Mouse (Mus musculus): ENCODE data around the gene Gnb3.
"Not testable (repeated sequence)": the region's sequence is repeated elsewhere in the genome, so short reads cannot be mapped to it uniquely, and the experiment has no call there.

The Gnb3 gene

GRCm38 (mm10) chr6:124814858-124815774 is 25.0 kb downstream of the Gnb3 start:
- Histone ChIP-seq H3K36me3 (ENCODE audit: control insufficient read depth, insufficient read depth, low read length, poor library complexity, severe bottlenecking) (no peaks in the 10 kb centered on the region; the same call in 1 of the 2 replicates), H3K27me3 (ENCODE audit: control insufficient read depth, insufficient read depth, low read length, poor library complexity, severe bottlenecking) (no peaks in the 10 kb centered on the region)
- DNase-seq (ENCODE audit: low read depth, low spot score): no peak

DNA sequence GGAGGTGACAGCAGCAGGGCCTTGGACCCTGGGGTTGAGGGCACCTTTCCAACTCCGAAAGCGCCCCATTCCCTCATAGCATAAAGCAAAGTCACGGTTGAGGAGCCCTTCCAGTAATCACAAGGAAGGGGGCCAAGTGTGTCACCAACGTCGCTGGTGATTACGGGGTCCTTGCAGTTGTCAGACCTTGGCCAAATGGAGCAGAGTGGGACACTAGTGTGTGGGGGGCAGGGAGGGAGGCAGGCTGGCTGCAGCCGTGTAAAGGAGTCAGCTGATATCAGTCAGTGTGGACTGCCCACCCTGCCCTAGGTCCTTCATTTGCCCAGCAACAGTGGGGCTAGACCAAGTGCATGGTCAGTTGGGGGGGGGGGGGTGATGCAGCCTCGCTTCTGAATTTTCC is 25.6 kb downstream of the Gnb3 start:
- no peaks in the 10 kb centered on the region; the same call in 1 of the 2 replicates for H3K36me3 ChIP-seq (ENCODE audit: control insufficient read depth, insufficient read depth, low read length, poor library complexity, severe bottlenecking)
- H3K27me3 ChIP-seq (ENCODE audit: control insufficient read depth, insufficient read depth, low read length, poor library complexity, severe bottlenecking): no peaks in the 10 kb centered on the region
- DNase-seq (ENCODE audit: low read depth, low spot score): no peak

- DNase-seq (ENCODE audit: low read depth, low spot score): peak; percentile 82
- H3K27me3 ChIP-seq (ENCODE audit: control insufficient read depth, insufficient read depth, low read length, poor library complexity, severe bottlenecking): no peaks in the 10 kb centered on the region
Measured at GRCm38 (mm10) chr6:124813933-124814332, 26.1 kb downstream of the Gnb3 start, which contains the start of gene Tpi1. Tpi1 (minus strand) TSS chr6:124814296.

GRCm38 (mm10) chr6:124813496-124813895 is 26.6 kb downstream of the Gnb3 start:
- no peaks in the 10 kb centered on the region for H3K36me3 ChIP-seq (ENCODE audit: control insufficient read depth, insufficient read depth, low read length, poor library complexity, severe bottlenecking)
- DNase-seq (ENCODE audit: low read depth, low spot score): peak; percentile 56
- no peaks in the 10 kb centered on the region for H3K27me3 ChIP-seq (ENCODE audit: control insufficient read depth, insufficient read depth, low read length, poor library complexity, severe bottlenecking)

More at GRCm38 (mm10) chr6:124813933-124814332, 26.1 kb downstream of the Gnb3 start, which contains the start of gene Tpi1:
- H3K36me3 ChIP-seq (ENCODE audit: control insufficient read depth, insufficient read depth, low read length, poor library complexity, severe bottlenecking): no peaks in the 10 kb centered on the region

- no peak for DNase-seq (ENCODE audit: low read depth, low spot score)
- no peaks in the 10 kb centered on the region for H3K27me3 ChIP-seq (ENCODE audit: control insufficient read depth, insufficient read depth, low read length, poor library complexity, severe bottlenecking)
- no peaks in the 10 kb centered on the region for H3K36me3 ChIP-seq (ENCODE audit: control insufficient read depth, insufficient read depth, low read length, poor library complexity, severe bottlenecking)
Measured at GRCm38 (mm10) chr6:124812848-124813247, 27.2 kb downstream of the Gnb3 start.

DNA sequence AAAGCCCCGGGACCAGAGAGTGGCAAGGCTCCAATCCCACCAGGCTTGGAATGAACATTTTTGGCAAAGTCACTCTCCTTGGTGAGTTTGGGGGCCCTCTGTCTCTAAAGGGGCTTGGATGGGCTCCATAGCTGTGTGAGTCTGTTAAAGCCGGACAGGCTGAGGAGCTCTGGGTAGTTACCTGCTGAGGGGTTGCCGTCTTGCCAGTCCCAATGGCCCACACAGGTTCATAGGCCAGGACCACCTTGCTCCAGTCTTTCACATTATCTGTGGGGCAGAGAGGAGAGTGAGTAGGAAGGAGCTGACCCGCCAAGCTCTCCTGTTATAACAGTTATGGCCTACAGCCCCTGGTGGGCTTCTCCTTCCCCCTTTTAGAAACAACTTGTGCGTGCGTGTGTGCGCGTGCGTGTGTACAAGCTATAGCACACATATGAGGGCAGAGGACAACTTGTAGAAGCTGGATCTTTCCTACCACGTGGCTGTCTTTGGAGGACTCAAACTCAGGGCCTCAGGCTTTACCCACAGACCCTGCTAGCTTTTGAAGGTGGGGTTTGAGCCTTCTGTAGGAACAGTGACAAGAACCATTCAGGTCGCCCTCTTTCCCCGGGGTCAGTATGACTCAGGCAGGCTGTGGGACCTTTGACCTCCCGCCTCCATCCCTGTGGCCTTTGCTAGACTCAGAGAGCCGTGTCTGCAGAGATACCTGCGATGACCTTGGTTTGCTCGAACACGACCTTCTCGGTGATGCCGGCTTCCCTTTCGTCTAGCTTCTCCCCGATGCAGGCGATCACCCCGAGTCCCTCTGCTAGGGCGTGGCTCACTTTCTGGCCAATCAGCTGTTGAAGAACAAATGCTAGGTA is 28.1 kb downstream of the Gnb3 start:
- no peak for DNase-seq (ENCODE audit: low read depth, low spot score)
- Histone ChIP-seq H3K27me3 (ENCODE audit: control insufficient read depth, insufficient read depth, low read length, poor library complexity, severe bottlenecking) (no peaks in the 10 kb centered on the region), H3K36me3 (ENCODE audit: control insufficient read depth, insufficient read depth, low read length, poor library complexity, severe bottlenecking) (no peaks in the 10 kb centered on the region)

- Histone ChIP-seq H3K36me3 (ENCODE audit: control insufficient read depth, insufficient read depth, low read length, poor library complexity, severe bottlenecking) (no peaks in the 10 kb centered on the region), H3K27me3 (ENCODE audit: control insufficient read depth, insufficient read depth, low read length, poor library complexity, severe bottlenecking) (no peaks in the 10 kb centered on the region)
- no peak for DNase-seq (ENCODE audit: low read depth, low spot score)
Measured at GRCm38 (mm10) chr6:124811403-124811665, 28.7 kb downstream of the Gnb3 start.

DNA sequence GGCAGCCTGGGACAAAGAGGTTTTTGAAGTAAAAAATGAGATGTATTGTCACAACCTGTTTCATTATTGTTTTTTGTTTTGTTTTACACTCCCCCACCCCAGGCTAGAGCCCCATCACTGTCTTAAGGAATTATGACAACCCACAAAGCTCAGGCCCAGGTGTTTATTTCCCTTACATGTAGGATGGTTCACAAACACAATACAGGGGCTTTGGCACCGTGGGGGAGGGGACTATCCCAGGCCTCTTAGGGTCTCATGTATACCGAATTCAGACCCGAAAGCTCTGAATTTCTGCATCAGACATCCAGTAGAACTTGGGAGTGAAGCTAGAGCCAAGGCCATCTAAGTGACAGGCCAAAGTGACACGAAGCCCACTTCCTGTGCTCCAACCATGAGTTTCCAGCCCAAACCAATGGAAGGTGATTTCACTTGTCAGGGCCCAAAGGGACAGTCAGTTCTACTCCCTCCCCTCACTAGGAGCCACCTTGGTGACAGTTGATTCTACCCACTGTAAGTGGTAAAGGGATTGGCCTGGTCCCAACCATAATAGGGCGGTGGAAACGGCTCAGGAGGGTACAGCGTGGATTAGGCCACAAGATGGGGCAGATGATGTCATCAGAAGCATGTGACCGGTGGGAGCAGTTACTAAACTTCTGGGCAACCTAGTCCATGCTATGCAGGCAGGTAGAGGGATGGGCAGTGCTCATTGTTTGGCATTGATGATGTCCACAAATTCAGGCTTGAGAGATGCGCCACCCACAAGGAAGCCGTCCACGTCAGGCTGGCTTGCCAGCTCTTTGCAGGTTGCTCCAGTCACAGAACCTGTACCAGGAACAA is 29.3 kb downstream of the Gnb3 start:
- H3K36me3 ChIP-seq (ENCODE audit: control insufficient read depth, insufficient read depth, low read length, poor library complexity, severe bottlenecking); H3K27me3 ChIP-seq (ENCODE audit: control insufficient read depth, insufficient read depth, low read length, poor library complexity, severe bottlenecking); DNase-seq (ENCODE audit: low read depth, low spot score): not testable (repeated sequence)

GRCm38 (mm10) chr6:124809775-124810538 is 30.1 kb downstream of the Gnb3 start:
- DNase-seq (ENCODE audit: low read depth, low spot score): no peak
- Histone ChIP-seq H3K36me3 (ENCODE audit: control insufficient read depth, insufficient read depth, low read length, poor library complexity, severe bottlenecking) (no peaks in the 10 kb centered on the region), H3K27me3 (ENCODE audit: control insufficient read depth, insufficient read depth, low read length, poor library complexity, severe bottlenecking) (no peaks in the 10 kb centered on the region; the same call in 1 of the 2 replicates)

DNA sequence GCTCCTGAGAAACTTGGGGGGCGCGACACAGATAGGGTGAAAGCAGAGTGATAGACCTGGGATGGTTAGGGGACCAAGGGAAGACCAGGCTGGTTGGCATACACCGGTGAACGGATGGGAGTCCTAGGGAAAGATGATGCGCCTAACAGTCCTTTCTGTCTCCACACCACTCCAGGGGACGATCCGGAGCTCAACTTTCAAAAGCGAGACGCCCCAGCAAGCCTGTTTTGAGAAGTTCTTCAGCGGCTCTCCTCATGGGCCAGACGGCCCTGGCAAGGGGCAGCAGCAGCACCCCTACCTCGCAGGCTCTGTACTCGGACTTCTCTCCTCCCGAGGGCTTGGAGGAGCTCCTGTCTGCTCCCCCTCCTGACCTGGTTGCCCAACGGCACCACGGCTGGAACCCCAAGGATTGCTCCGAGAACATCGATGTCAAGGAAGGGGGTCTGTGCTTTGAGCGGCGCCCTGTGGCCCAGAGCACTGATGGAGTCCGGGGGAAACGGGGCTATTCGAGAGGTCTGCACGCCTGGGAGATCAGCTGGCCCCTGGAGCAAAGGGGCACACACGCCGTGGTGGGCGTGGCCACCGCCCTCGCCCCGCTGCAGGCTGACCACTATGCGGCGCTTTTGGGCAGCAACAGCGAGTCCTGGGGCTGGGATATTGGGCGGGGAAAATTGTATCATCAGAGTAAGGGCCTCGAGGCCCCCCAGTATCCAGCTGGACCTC is 30.9 kb downstream of the Gnb3 start:
- peak; percentile 78 for DNase-seq (ENCODE audit: low read depth, low spot score)
- H3K36me3 ChIP-seq (ENCODE audit: control insufficient read depth, insufficient read depth, low read length, poor library complexity, severe bottlenecking): no peaks in the 10 kb centered on the region
- no peaks in the 10 kb centered on the region; the same call in 1 of the 2 replicates for H3K27me3 ChIP-seq (ENCODE audit: control insufficient read depth, insufficient read depth, low read length, poor library complexity, severe bottlenecking)

- Histone ChIP-seq H3K27me3 (ENCODE audit: control insufficient read depth, insufficient read depth, low read length, poor library complexity, severe bottlenecking) (no peaks in the 10 kb centered on the region; the same call in 1 of the 2 replicates), H3K36me3 (ENCODE audit: control insufficient read depth, insufficient read depth, low read length, poor library complexity, severe bottlenecking) (no peaks in the 10 kb centered on the region)
- peak; percentile 36 for DNase-seq (ENCODE audit: low read depth, low spot score)
Measured at GRCm38 (mm10) chr6:124808358-124809012, 31.6 kb downstream of the Gnb3 start, which contains the start of gene Spsb2. Spsb2 (plus strand) TSS chr6:124808661.

GRCm38 (mm10) chr6:124807986-124808357 is 32.1 kb downstream of the Gnb3 start:
- Histone ChIP-seq H3K27me3 (ENCODE audit: control insufficient read depth, insufficient read depth, low read length, poor library complexity, severe bottlenecking) (no peaks in the 10 kb centered on the region; the same call in 1 of the 2 replicates), H3K36me3 (ENCODE audit: control insufficient read depth, insufficient read depth, low read length, poor library complexity, severe bottlenecking) (no peaks in the 10 kb centered on the region)
- no peak for DNase-seq (ENCODE audit: low read depth, low spot score)

DNA sequence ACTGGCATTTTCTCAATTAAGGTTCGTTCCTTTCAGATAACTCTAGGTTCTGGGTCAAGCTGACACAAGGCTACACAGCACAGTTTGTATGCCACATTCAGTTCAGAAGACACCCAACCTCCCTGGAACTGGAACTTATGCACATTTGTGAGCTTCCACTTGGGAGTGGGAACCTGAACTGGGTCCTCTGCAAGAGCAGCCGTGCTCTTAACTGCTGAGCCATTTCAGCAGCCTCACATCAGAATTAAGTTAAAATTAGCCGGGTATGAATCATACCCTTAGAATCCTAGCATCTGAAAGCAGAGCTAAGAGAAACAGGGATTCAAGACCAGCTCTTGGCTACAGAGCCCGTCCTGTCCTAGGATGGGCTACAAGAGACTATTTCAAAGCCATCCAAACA is 32.7 kb downstream of the Gnb3 start:
- Histone ChIP-seq H3K27me3 (ENCODE audit: control insufficient read depth, insufficient read depth, low read length, poor library complexity, severe bottlenecking) (no peaks in the 10 kb centered on the region; the same call in 1 of the 2 replicates), H3K36me3 (ENCODE audit: control insufficient read depth, insufficient read depth, low read length, poor library complexity, severe bottlenecking) (no peaks in the 10 kb centered on the region)
- no peak for DNase-seq (ENCODE audit: low read depth, low spot score)
